In the genomic region with DNA sequence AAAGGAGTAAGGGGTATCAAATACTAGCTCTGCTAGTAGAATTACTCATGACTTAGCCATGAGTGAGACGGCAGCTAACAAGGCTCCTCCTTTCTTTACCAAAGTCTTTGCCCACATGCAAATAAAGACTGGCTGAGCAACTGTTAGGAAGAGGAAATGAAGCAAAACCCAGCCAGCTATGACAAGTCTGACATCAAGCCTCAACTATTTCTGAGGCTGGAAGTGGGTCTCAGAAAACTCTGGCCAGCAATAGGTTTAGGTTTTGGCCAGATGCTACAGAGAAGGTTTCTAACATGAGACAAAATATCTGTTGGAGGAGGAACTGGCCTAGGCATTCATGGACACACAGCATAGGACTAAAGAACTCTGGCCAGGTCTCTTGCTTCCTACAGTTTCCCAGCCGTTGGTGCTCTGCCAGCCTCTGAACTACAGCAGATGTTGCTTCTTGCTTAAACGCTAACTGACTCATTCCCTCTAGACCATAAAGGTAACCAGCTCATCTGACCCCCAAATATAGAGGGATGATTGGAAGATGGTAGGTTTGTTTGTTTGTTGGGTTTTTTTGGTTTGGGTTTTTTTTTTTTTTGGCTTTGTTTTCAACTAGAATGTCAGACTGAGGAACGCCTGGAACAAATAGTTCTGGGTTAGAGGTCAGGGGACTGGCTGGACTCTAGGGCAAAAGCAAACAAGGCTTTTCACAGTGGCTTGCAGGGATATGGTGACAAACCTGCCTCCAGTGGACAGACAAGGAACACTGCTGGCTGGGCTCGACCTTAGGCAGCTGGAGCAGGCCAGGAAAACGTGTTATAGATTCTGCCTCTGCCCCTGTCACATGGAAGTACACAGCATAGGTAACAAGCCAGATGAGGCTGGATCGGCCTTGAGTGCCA, we compare ENCODE assay signal across 9 mouse cellular contexts. TPM values are rescaled to one million over a fixed set of nuclear protein-coding genes. Genes with fewer than 3 reads are reported as not detected.
DNase-seq lines count a peak whose midpoint lies in the region; ATAC-seq and TF ChIP-seq lines count a peak whose summit lies in the region.
"Had no signal": no experiment of that assay in that cellular context is flagged by ENCODE, and none has a peak within 500 bp of the region (broad histone marks: within the 10 kb centered on the region; RNA-seq: fewer than 3 reads in every experiment).

No protein-coding gene starts in this region.

- WGBS in liver, embryonic 14.5 days (ENCODE audit: insufficient replicate concordance): 66% methylated on average over 7 of the region's 7 CpGs
- 70% methylated on average over 7 of the region's 7 CpGs for WGBS in liver, embryonic 12.5 days (ENCODE audit: insufficient replicate concordance)
- 32% methylated on average over 7 of the region's 7 CpGs for WGBS in bone marrow, adult 2 months
- WGBS in stomach, embryonic 15.5 days: 64% methylated on average over 7 of the region's 7 CpGs

- H3K36me3 ChIP-seq in liver, embryonic 14.5 days (replicated peaks; ENCODE audit: control insufficient read depth, insufficient read depth, low read depth): no peaks in the 10 kb centered on the region
- H3K36me3 ChIP-seq in liver, embryonic 12.5 days: no peaks in the 10 kb centered on the region
- H3K36me3 ChIP-seq in stomach, embryonic 15.5 days: no peaks in the 10 kb centered on the region
- H3K36me3 ChIP-seq: heart, embryonic 13.5 days; midbrain, embryonic 12.5 days had no signal

- no peaks in the 10 kb centered on the region for H3K9me3 ChIP-seq in liver, embryonic 14.5 days (ENCODE audit: control insufficient read depth, low read length)
- H3K9me3 ChIP-seq in liver, embryonic 12.5 days (replicated peaks): no peaks in the 10 kb centered on the region
- no peaks in the 10 kb centered on the region for H3K9me3 ChIP-seq in stomach, embryonic 15.5 days
- H3K9me3 ChIP-seq: heart, embryonic 13.5 days; midbrain, embryonic 12.5 days had no signal

- no peak overlapping the region for H3K4me3 ChIP-seq in liver, embryonic 14.5 days (ENCODE audit: insufficient read depth in 1 of 2, low read depth in 2 of 2, low read length in 2 of 2)
- H3K4me3 ChIP-seq in liver, embryonic 12.5 days: no peak overlapping the region
- no peak overlapping the region for H3K4me3 ChIP-seq in bone marrow, adult 2 months (replicated peaks; ENCODE audit: control insufficient read depth, low read depth, low read length)
- no peak overlapping the region for H3K4me3 ChIP-seq in stomach, embryonic 15.5 days (replicated peaks)

- no peak for TF ChIP-seq EP300 in liver, embryonic 14.5 days (IDR thresholded peaks at IDR 0.05; ENCODE audit: low read depth)

- peak; percentile 42 for TF ChIP-seq CTCF in liver, embryonic 14.5 days (IDR thresholded peaks at IDR 0.05; ENCODE audit: low read depth)
- no peak for TF ChIP-seq CTCF in bone marrow, adult 2 months (IDR thresholded peaks at IDR 0.05; ENCODE audit: control insufficient read depth, insufficient read depth, low read length)

- no peaks in the 10 kb centered on the region for H3K27me3 ChIP-seq in liver, embryonic 14.5 days (ENCODE audit: control insufficient read depth, insufficient read depth, low read length)
- no peaks in the 10 kb centered on the region for H3K27me3 ChIP-seq in liver, embryonic 12.5 days (replicated peaks)
- no peaks in the 10 kb centered on the region for H3K27me3 ChIP-seq in stomach, embryonic 15.5 days (replicated peaks)
- H3K27me3 ChIP-seq: heart, embryonic 13.5 days; midbrain, embryonic 12.5 days had no signal

- no peak for TF ChIP-seq POLR2A in bone marrow, adult 2 months (IDR thresholded peaks at IDR 0.05; ENCODE audit: borderline replicate concordance, control insufficient read depth, low read depth, low read length)

- H3K9ac ChIP-seq in liver, embryonic 14.5 days (replicated peaks): no peak overlapping the region
- no peak overlapping the region for H3K9ac ChIP-seq in liver, embryonic 12.5 days
- H3K9ac ChIP-seq in stomach, embryonic 15.5 days: no peak overlapping the region
- H3K9ac ChIP-seq: midbrain, embryonic 12.5 days had no signal

- H3K4me1 ChIP-seq in liver, embryonic 14.5 days (replicated peaks; ENCODE audit: control insufficient read depth in 2 of 2, insufficient read depth in 2 of 2, low read length in 1 of 2): peaks cover 9 to 14% of the 10 kb centered on the region in 2 experiments
- H3K4me1 ChIP-seq in liver, embryonic 12.5 days: peaks cover 23% of the 10 kb centered on the region
- no peaks in the 10 kb centered on the region; the same call in 1 of the 2 replicates for H3K4me1 ChIP-seq in bone marrow, adult 2 months (ENCODE audit: control insufficient read depth, insufficient read depth, low read length)
- H3K4me1 ChIP-seq in stomach, embryonic 15.5 days: peaks cover 3% of the 10 kb centered on the region; the same call in 1 of the 2 replicates
- H3K4me1 ChIP-seq: midbrain, embryonic 12.5 days had no signal

- ATAC-seq in liver, embryonic 14.5 days (ENCODE audit: insufficient read depth): no peak
- ATAC-seq in liver, embryonic 12.5 days: no peak
- ATAC-seq in stomach, embryonic 15.5 days (ENCODE audit: insufficient read depth, low FRiP score, low read depth): no peak

- no peak overlapping the region for H3K4me2 ChIP-seq in liver, embryonic 14.5 days (ENCODE audit: low read depth)
- H3K4me2 ChIP-seq in liver, embryonic 12.5 days: no peak overlapping the region
- no peak overlapping the region for H3K4me2 ChIP-seq in stomach, embryonic 15.5 days

- no peak overlapping the region; the same call in 1 of the 2 replicates for H3K27ac ChIP-seq in liver, embryonic 14.5 days
- H3K27ac ChIP-seq in liver, embryonic 12.5 days: no peak overlapping the region
- peak overlapping the region; percentile 60; the same call in 1 of the 2 replicates for H3K27ac ChIP-seq in bone marrow, adult 2 months (ENCODE audit: control insufficient read depth, insufficient read depth, low read depth, low read length, poor library complexity)
- peak overlapping the region; percentile 31; the same call in 1 of the 2 replicates for H3K27ac ChIP-seq in stomach, embryonic 15.5 days
- H3K27ac ChIP-seq: heart, embryonic 13.5 days; midbrain, embryonic 12.5 days had no signal

- no peak for DNase-seq in liver, embryonic 14.5 days (ENCODE audit: low read depth in 3 of 3, low spot score in 3 of 3)
- peak; percentile 30 for DNase-seq in kidney, postnatal 10 days
- DNase-seq in frontal cortex, postnatal 14 days (ENCODE audit: low spot score in 2 of 2): no peak
- no peak for DNase-seq in right cerebral cortex, postnatal 4 days

RNA-seq across cellular contexts. Expression of a gene that starts 41.0 kb away (rescaled TPM):
- 19.8 and 21.6 TPM in 2 replicates for polyA plus RNA-seq in liver, embryonic 14.5 days (2012; rRNA removed)
- 39.2 and 40.4 TPM in 2 replicates for polyA plus RNA-seq in liver, embryonic 14.5 days (2014; fragmentation: Nextera tagmentation; extraction: Ambion mirVana)
- polyA plus RNA-seq in liver, embryonic 12.5 days (2016; fragmentation: Nextera tagmentation; extraction: Ambion mirVana): 21.6 and 23.0 TPM in 2 replicates
- 27.7 and 64.5 TPM in 2 replicates for polyA plus RNA-seq in bone marrow, adult 2 months (2011; ENCODE audit: insufficient read depth, insufficient read length, low replicate concordance, missing spikeins)
- polyA plus RNA-seq in stomach, embryonic 15.5 days (2015; fragmentation: Nextera tagmentation; extraction: Ambion mirVana): 88.3 and 91.7 TPM in 2 replicates

Comparison
In these comparisons a context has a peak if more than half of its experiments do, and no peak if none do; other contexts are left out.
1. H3K27ac ChIP-seq: peak in bone marrow, adult 2 months (single experiment) and stomach, embryonic 15.5 days (single experiment); none in liver, embryonic 14.5 days (single experiment) and liver, embryonic 12.5 days (single experiment).